Mouse (Mus musculus) cortical plate, adult 2 months (tissue): Measurements from ENCODE around the gene Tmem231. TPM values are rescaled to one million over a fixed set of nuclear protein-coding genes. Genes with fewer than 3 reads are reported as not detected.

ENCODE experiments used
- H3K27ac ChIP-seq: fragments of 200-500 bp; 2 replicates; pipeline ENCODE4 v1.5.1; 2012; ENCODE audit warnings: low read length, control low read depth, inconsistent platforms; ENCODE audit not compliant: insufficient read depth
- H3K4me1 ChIP-seq: fragments of 200-500 bp; 2 replicates; pipeline ENCODE4 v1.6.1; 2011; ENCODE audit warnings: low read length; ENCODE audit not compliant: control insufficient read depth, insufficient read depth
- H3K4me3 ChIP-seq: fragments of 200-500 bp; 2 replicates; pipeline ENCODE4 v1.5.1; 2011; ENCODE audit warnings: mild to moderate bottlenecking, low read length, control low read depth; ENCODE audit not compliant: insufficient read depth
- CTCF ChIP-seq: fragments of 200-500 bp; IDR thresholded peaks from 2 replicates; pipeline ENCODE4 v1.5.1; 2011; ENCODE audit warnings: mild to moderate bottlenecking, control low read depth, low read length; ENCODE audit not compliant: insufficient read depth; ENCODE audit errors: extremely low read depth
- POLR2A ChIP-seq: fragments of 200-500 bp; IDR thresholded peaks from 2 replicates; pipeline ENCODE4 v1.6.1; 2011; ENCODE audit warnings: mild to moderate bottlenecking, low read length, control low read depth; ENCODE audit not compliant: insufficient read depth; ENCODE audit errors: extremely low read depth
- polyA plus RNA-seq: library from polyadenylated mRNA; depleted of rRNA; stranded (reverse); fragments of >200 nt; gene quantifications from 2 replicates; pipeline ENCODE4 v1.2.3, GENCODE M21; 2012

Gene Tmem231
- polyA plus RNA-seq, 1 experiment, result 11.8 TPM

DNA sequence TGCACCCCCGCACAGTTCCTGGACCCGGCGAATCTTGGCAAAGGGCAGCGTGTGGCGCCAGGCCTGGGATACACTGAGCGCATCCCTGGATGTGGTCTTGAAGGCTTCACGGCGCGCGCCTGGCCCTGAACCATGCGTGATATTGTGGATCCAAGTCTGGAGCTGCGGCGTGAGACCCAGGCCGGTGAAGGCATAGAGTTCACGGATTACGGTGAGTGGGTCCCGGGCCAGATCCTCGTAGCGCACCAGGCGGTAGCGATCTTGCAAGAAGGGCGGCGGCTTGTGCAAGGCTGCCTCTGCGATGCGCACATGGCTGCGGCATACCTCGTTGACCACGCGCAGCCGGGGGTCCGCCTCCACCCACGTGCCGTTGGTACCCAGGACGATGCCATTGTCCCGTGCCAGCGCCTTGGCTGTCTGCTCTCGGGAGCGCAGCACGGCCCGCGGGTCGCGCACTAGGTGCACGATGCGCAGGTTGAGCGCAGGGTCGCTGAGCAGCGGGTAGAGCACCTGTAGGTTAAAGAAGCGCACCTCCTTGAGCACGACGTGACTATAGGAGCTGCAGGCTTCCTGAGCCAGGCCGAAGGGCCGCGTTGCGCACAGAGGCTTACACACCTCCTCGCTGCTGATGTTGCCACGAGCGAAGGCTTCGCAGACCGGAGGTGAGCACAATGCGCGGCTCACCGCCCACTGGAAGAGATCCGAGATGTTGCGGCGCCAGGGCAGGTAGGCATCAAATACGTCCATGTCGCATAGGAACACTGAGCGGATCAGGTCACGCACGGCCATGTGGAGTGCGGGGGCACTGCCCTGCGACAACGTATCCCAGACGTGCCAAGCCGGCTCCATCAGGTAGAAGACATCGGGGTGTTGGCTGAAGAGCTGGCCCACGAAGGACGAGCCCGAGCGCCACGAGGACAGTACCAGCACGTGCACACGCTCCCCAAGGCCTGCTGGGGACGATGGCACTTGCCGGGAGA, 43.5 kb downstream of the Tmem231 start:
- Histone ChIP-seq H3K4me3 (peak overlapping the region; percentile 32; the same call in 1 of the 2 replicates), H3K27ac (no peak overlapping the region), H3K4me1 (no peaks in the 10 kb centered on the region)
- no peak for TF ChIP-seq CTCF
- TF ChIP-seq POLR2A, result no peak

DNA sequence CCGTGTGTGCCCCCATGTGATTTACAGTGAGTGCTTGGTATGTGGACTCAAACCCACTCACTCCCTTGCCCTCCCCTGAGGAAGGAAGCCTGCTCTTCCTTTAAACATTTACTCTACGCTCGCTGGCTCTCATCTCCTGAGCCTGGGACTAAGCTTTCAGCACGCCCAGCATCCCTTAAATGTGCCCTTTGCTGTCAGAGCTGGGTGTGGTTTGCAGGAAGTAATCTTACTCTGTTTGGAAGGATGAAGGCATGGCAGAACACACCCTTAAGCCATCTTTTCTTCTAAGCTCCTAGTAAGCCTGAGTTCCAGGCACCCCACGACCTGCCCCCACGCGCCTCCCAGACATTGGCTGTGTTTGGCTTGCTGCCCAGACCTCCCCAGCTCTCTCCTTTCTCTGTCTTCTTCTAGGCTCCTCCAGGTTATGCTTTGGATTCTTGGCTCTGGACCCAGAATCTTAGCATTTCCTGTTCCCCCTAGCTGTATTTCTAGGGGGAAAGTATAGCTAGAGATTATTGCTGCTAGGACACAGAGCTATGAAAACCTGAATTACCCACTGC, 45.5 kb downstream of the Tmem231 start:
- TF ChIP-seq CTCF (no peak), POLR2A (no peak)
- Histone ChIP-seq H3K4me3 (no peak overlapping the region), H3K27ac (no peak overlapping the region), H3K4me1 (no peaks in the 10 kb centered on the region)

DNA sequence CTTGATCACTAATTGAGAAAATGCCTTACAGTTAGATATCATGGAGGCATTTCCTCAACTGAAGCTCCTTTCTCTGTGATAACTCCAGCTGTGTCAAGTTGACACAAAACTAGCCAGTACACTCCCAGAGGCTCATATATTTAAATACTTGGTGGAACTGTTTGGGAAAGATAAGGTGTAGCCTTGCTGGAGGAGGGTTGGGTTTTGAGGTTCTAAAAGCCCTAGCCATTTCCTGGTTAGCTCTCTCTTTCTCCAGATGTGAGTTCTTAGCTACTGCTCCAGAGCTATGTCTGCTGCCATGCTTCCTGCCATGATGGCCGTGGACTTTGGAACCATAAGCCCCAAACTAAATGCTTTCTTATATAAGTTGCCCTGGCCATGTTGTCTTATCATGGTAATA, 46.2 kb downstream of the Tmem231 start:
- no peak for TF ChIP-seq POLR2A
- Histone ChIP-seq H3K4me1 (no peaks in the 10 kb centered on the region), H3K27ac (no peak overlapping the region), H3K4me3 (no peak overlapping the region)

DNA sequence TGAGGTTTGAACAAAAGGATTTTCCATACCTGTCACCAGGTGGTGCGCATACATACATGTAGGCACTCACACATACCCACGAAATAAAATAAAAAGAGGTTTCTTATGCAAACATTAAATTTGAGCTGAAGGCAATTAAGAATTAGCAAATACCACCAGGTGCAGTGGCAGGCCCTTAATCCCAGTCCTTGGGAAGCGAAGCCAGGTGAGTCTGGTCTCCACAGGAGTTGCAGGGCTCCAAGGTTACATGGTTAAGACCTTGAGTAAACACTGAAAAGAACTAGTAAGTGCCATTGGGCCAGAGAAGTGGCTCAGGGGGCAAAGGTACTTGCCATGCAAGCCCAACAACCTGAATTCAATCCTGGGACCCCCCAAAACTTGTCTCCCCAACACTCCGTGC, 50.1 kb downstream of the Tmem231 start:
- no peak overlapping the region for H3K27ac ChIP-seq
- no peak overlapping the region for H3K4me3 ChIP-seq
- no peaks in the 10 kb centered on the region for H3K4me1 ChIP-seq

DNA sequence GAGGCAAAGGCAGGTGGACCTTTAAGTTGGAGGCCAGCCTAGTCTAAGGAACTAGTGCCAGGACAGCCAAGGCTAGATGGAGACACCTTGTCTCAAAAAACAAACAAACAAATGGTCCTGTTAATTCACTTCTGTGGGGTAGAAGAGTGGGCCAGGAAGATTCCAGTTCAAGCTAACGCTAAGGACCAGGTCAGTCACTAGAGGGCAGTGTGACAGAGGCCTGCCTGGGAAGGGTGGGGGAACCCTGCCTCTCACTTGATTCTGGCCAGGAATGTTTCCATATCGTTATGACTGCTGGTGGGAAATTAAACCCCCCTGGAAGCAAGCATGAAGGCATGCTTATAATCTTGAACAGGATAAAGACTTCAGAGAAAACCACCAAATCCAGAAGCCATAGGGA, 52.1 kb downstream of the Tmem231 start:
- peak; percentile 87 for TF ChIP-seq CTCF
- no peak for TF ChIP-seq POLR2A
- H3K4me3 ChIP-seq, result no peak overlapping the region
- no peaks in the 10 kb centered on the region for H3K4me1 ChIP-seq
- no peak overlapping the region for H3K27ac ChIP-seq

More for the DNA sequence above, 50.1 kb downstream of the Tmem231 start:
- TF ChIP-seq POLR2A (no peak), CTCF (no peak)

DNA sequence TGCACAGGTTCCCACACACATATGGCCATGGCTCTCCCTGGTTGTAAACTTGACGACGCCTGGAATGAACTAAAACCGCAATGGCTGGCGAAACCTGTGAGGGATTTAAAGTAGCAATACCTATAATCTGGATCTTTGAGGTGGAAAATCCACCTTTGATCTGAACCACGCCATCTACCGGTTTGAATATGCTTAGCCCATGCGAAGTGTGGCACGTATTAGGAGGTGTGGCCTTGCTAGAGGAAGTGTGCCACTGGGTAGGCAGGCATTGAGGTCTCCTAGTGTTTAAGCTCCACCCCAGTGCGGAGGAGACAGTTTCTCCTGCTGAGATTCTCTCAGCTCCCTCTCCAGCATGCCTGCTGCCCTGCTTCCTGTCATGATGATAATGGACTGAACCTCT, 56.0 kb downstream of the Tmem231 start:
- no peak overlapping the region for H3K4me3 ChIP-seq
- TF ChIP-seq POLR2A, result no peak
- no peak for TF ChIP-seq CTCF
- no peak overlapping the region for H3K27ac ChIP-seq
- H3K4me1 ChIP-seq, result no peaks in the 10 kb centered on the region

DNA sequence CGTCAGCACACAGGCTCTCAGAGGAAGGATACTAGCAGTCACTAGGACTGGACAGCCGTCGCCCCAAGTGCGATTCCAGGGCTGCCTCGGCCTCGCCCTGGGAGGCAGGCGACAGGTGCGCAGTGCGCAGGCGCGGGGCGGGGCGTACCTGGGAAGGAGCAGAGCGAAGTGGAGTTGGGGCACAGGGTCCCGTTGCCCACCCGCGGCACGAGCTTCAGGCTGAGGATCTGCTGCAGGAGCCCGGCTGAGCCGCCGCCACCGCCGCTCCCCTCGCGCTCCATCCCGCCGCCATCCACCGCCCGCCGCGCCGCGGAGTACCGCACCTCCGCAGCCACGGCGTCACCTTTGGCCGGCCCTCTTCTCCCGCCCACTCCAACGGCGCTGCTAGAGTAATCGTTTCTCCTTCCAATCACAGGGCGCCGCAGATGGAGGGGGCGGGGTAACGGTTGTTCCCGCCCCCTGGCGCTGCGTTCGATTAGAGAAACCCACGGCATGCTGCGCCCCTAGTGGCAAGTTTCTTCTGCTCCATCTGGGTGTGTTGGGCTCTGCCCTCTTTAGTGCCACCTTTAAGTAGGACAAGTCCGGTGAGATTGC, 57.2 kb downstream of the Tmem231 start, which contains the start of gene Tmem170:
Gene Tmem170 (minus strand): TSS at position 396 of the 594 bp plus-strand sequence.
- H3K4me1 ChIP-seq, result no peaks in the 10 kb centered on the region
- TF ChIP-seq CTCF, result peak; percentile 78
- peak; percentile 68 for TF ChIP-seq POLR2A
- H3K27ac ChIP-seq, result no peak within 1 kb of the TSS
- peak within 1 kb of the TSS; percentile 63 for H3K4me3 ChIP-seq

DNA sequence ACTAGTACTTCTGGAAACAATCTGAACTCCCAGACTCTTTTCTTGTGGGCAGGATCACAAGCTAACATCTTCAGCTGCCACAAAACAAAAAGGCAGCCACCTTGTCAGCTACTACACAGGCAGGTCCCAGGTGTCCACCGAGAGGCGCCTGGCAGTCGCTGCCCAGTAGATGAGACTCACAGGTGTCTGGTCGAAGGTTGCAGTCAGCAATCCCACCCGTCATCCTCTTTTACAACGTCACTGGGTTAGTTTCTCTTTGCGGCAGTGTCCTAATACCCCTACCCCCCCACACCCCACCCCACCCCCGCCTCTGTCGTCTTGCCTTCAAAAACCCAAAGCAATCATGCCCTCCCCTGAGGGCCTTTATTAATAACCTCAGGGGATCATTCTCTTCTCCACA, 57.9 kb downstream of the Tmem231 start:
- H3K4me1 ChIP-seq, result no peaks in the 10 kb centered on the region
- TF ChIP-seq CTCF, result no peak
- TF ChIP-seq POLR2A, result no peak
- peak overlapping the region; percentile 63 for H3K4me3 ChIP-seq
- H3K27ac ChIP-seq, result no peak overlapping the region

DNA sequence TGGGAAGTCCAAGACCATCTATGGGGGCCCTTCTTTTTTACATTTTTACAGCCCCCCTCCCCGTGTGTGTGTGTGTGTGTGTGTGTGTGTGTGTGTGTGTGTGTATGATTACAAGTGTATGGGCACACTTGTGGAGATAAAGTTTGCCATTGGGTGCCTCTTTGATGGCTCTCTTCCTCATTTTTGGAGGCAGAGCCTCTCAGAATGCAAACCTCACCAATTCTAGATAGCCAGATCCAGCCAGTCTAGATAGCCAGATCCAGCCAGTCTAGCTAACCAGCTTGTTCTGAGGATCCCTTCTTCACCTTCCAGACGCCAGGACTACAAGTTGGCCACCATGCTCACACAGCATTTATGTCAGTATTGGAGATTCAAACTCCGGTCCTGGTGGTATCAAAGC, 62.4 kb downstream of the Tmem231 start:
- Histone ChIP-seq H3K4me3 (no peak overlapping the region), H3K27ac (no peak overlapping the region), H3K4me1 (no peaks in the 10 kb centered on the region)
- no peak for TF ChIP-seq CTCF
- TF ChIP-seq POLR2A, result no peak
